Mouse (Mus musculus) cerebral cortex, adult 2 months (tissue): ENCODE measurements around the gene Taar4.

ENCODE experiments used
- WGBS: fragments of 180-500 bp; shearing (Covaris S2); methylation state at CpG from one replicate; pipeline ENCODE4 v1.1.7; 2018; 5-methylcytosine and 5-hydroxymethylcytosine counted together

The Taar4 gene

GRCm38 (mm10) chr10:24007034-24007433 lies 46.7 kb downstream of the Taar4 start:
- 43% methylated on average over 2 of the region's 2 CpGs for WGBS

- 93% methylated on average over 1 of the region's 1 CpGs for WGBS
Measured at GRCm38 (mm10) chr10:24008143-24008542, 47.8 kb downstream of the Taar4 start.
